Mouse (Mus musculus): ENCODE results near the gene Mfsd12. TPM values are rescaled to one million over a fixed set of nuclear protein-coding genes. Genes with fewer than 3 reads are reported as not detected.
A peak's percentile ranks its signal among the peaks of the same experiment; 100 is the strongest.

Gene Mfsd12
- total and polyA plus RNA-seq, 2 experiments from 2014 or later, result 13.6 to 38.1 TPM

GRCm38 (mm10) chr10:81317273-81317672, 40.0 kb upstream of the Mfsd12 start:
- Histone ChIP-seq H3K27ac (no peak overlapping the region), H3K4me2 (ENCODE audit: low read depth, low read length) (no peak overlapping the region), H3K36me3 (ENCODE audit: insufficient read depth, low read length) (peaks cover 45% of the 10 kb centered on the region), H3K4me1 (ENCODE audit: insufficient read depth, low read length) (peaks cover 11% of the 10 kb centered on the region; the same call in 1 of the 2 replicates), H3K4me3 (ENCODE audit: low read length) (no peak overlapping the region), H3K9ac (replicated peaks; ENCODE audit: low read length) (no peak overlapping the region), H3K27me3 (ENCODE audit: insufficient read depth, low read length) (no peaks in the 10 kb centered on the region), H3K9me3 (ENCODE audit: low read length) (no peaks in the 10 kb centered on the region)
- no peak for TF ChIP-seq CTCF (IDR thresholded peaks at IDR 0.05; ENCODE audit: low read depth)
- 23% methylated on average over 19 of the region's 20 CpGs for WGBS
- ATAC-seq (no peak), DNase-seq (ENCODE audit: low spot score) (no peak)

DNA sequence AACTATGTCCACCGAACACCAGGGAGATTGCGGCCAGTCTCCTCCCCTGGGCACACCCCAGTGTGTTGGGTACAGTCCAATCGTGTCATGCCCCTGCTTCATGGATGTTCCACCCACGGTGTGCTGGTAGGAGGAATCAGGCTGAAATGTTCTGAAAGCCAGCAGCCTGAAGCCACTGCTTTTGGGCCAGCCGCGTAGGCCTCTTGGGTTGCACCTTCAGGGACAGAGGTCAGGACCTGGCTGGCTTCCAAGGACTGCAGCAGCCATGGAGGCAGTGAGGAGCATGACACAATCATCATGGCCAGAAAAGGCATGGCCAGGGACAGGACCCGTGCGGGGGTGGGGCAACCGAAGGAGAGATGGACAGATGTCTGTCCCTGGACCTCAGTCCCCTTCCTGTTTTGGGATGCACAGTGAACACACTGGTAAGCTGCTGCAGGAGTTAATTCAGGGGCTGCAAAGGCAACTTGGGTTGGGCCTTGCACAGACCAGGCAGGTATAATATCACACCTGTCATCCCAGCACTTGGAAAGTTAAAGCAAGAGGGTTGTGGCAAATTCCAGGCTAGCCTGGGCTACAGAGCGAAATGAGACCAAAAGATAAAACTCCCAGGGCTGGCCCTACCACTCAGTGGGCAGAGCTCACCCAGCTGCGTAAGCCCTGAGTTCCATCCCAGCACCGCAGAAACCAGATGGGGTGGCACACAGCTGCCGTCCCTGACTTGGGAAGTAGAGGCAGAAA, 38.5 kb upstream of the Mfsd12 start:
- no peak overlapping the region for H3K27ac ChIP-seq
- H3K4me2 ChIP-seq (ENCODE audit: low read depth, low read length), result peak overlapping the region; percentile 85
- ATAC-seq (no peak), DNase-seq (ENCODE audit: low spot score) (no peak)
- H3K9me3 ChIP-seq (ENCODE audit: low read length), result no peaks in the 10 kb centered on the region
- H3K9ac ChIP-seq (replicated peaks; ENCODE audit: low read length), result no peak overlapping the region
- H3K36me3 ChIP-seq (ENCODE audit: insufficient read depth, low read length), result peaks cover 46% of the 10 kb centered on the region
- 86% methylated on average over 13 of the region's 13 CpGs for WGBS
- H3K27me3 ChIP-seq (ENCODE audit: insufficient read depth, low read length), result no peaks in the 10 kb centered on the region
- TF ChIP-seq CTCF (IDR thresholded peaks at IDR 0.05; ENCODE audit: low read depth), result no peak
- H3K4me3 ChIP-seq (ENCODE audit: low read length), result no peak overlapping the region
- peaks cover 11% of the 10 kb centered on the region; the same call in 1 of the 2 replicates for H3K4me1 ChIP-seq (ENCODE audit: insufficient read depth, low read length)

DNA sequence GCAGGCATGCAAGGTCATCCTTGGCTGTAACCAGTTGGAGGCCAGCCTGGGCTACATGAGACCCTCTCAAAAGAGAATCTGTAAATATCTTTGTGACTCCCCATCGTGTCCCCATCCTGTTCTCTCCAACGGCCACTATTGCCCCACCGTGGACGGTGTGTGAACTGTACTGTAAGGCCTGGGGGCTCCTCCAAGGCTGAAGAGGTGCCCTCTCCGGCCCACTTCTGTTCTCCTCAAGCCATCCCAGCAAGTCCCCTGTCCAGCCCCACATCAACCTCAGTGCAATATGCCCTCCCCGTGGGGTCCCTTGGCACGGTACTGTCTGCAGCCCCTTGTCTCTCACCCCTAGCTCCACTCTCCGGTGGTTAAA, 38.0 kb upstream of the Mfsd12 start:
- H3K27me3 ChIP-seq (ENCODE audit: insufficient read depth, low read length), result no peaks in the 10 kb centered on the region
- peak; percentile 52 for TF ChIP-seq CTCF (IDR thresholded peaks at IDR 0.05; ENCODE audit: low read depth)
- H3K9me3 ChIP-seq (ENCODE audit: low read length), result no peaks in the 10 kb centered on the region
- H3K36me3 ChIP-seq (ENCODE audit: insufficient read depth, low read length), result peaks cover 49% of the 10 kb centered on the region
- peak; percentile 23 for DNase-seq (ENCODE audit: low spot score)
- peaks cover 11% of the 10 kb centered on the region; the same call in 1 of the 2 replicates for H3K4me1 ChIP-seq (ENCODE audit: insufficient read depth, low read length)
- H3K4me2 ChIP-seq (ENCODE audit: low read depth, low read length), result peak overlapping the region; percentile 85
- peak overlapping the region; percentile 48 for H3K9ac ChIP-seq (replicated peaks; ENCODE audit: low read length)
- peak overlapping the region; percentile 97 for H3K4me3 ChIP-seq (ENCODE audit: low read length)
- no peak for ATAC-seq
- H3K27ac ChIP-seq, result peak overlapping the region; percentile 93
- WGBS, result 33% methylated on average over 8 of the region's 8 CpGs

DNA sequence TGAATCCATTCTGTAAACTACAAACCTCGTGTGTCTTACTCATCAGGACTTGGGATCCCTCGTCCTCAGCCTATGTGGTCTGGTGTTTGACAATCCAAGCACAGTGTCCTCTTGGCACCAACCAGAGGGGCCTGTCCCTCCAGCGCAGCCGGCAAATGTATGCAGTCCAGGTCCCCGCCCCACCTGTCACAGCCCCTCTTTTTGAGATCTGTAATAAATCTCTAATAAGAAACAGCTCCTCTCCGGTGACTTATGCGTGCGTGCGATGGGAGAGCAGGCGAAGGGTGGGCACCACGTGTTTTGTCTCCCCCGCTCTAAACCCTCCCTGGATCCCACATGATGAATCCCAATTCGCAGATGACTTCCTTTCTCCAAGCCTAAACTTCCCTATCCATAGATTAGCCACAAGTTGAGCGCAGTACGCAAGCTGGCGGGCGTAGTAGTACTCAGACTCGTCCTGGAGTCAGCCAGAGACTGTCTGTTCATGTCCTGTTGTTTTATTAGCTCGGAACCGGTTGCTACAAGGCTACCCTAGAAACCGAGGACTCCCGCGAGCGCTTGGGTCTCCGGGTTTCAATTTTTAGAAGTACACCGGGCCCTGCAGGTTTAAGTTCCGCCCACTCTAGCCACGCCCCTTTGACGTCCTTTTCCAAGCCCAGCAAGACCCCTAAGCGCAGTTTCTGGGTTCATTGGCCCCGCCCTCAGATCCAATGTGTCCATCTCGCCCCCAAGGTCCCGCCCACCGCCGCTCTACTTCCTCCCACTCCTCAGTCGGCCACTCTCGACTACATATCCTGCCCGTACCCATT, 37.3 kb upstream of the Mfsd12 start:
- peaks cover 49% of the 10 kb centered on the region for H3K36me3 ChIP-seq (ENCODE audit: insufficient read depth, low read length)
- WGBS, result 1% methylated on average over 38 of the region's 38 CpGs

GRCm38 (mm10) chr10:81320550-81321347, 36.5 kb upstream of the Mfsd12 start, which contains the start of gene Cactin:
Gene Cactin (plus strand): TSS chr10:81321103.
- DNase-seq (ENCODE audit: low spot score) (peak; percentile 100), ATAC-seq (peak; percentile 96)
- peak within 1 kb of the TSS; percentile 86 for H3K9ac ChIP-seq (replicated peaks; ENCODE audit: low read length)
- WGBS, result under 1% methylated on average over 68 of the region's 68 CpGs
- H3K9me3 ChIP-seq (ENCODE audit: low read length), result no peaks in the 10 kb centered on the region
- peaks cover 11% of the 10 kb centered on the region; the same call in 1 of the 2 replicates for H3K4me1 ChIP-seq (ENCODE audit: insufficient read depth, low read length)
- peak within 1 kb of the TSS; percentile 85 for H3K4me2 ChIP-seq (ENCODE audit: low read depth, low read length)
- TF ChIP-seq CTCF (IDR thresholded peaks at IDR 0.05; ENCODE audit: low read depth), result peak; percentile 57
- H3K27me3 ChIP-seq (ENCODE audit: insufficient read depth, low read length), result no peaks in the 10 kb centered on the region
- H3K36me3 ChIP-seq (ENCODE audit: insufficient read depth, low read length), result peaks cover 49% of the 10 kb centered on the region
- H3K27ac ChIP-seq, result peak within 1 kb of the TSS; percentile 93
- peak within 1 kb of the TSS; percentile 97 for H3K4me3 ChIP-seq (ENCODE audit: low read length)

More for the DNA sequence above, 37.3 kb upstream of the Mfsd12 start:
- peaks cover 11% of the 10 kb centered on the region; the same call in 1 of the 2 replicates for H3K4me1 ChIP-seq (ENCODE audit: insufficient read depth, low read length)
- no peaks in the 10 kb centered on the region for H3K27me3 ChIP-seq (ENCODE audit: insufficient read depth, low read length)
- H3K9ac ChIP-seq (replicated peaks; ENCODE audit: low read length), result peak overlapping the region; percentile 48
- no peak for TF ChIP-seq CTCF (IDR thresholded peaks at IDR 0.05; ENCODE audit: low read depth)
- H3K27ac ChIP-seq, result peak overlapping the region; percentile 93
- peak overlapping the region; percentile 97 for H3K4me3 ChIP-seq (ENCODE audit: low read length)
- peak overlapping the region; percentile 85 for H3K4me2 ChIP-seq (ENCODE audit: low read depth, low read length)
- peak; percentile 11; the same call in 1 of the 2 replicates for ATAC-seq
- peak; percentile 98 for DNase-seq (ENCODE audit: low spot score)
- H3K9me3 ChIP-seq (ENCODE audit: low read length), result no peaks in the 10 kb centered on the region

GRCm38 (mm10) chr10:81321436-81321835, 35.9 kb upstream of the Mfsd12 start:
- ATAC-seq (no peak), DNase-seq (ENCODE audit: low spot score) (no peak)
- 3% methylated on average over 19 of the region's 20 CpGs for WGBS
- Histone ChIP-seq H3K9me3 (ENCODE audit: low read length) (no peaks in the 10 kb centered on the region), H3K4me2 (ENCODE audit: low read depth, low read length) (peak overlapping the region; percentile 85), H3K36me3 (ENCODE audit: insufficient read depth, low read length) (peaks cover 49% of the 10 kb centered on the region), H3K4me1 (ENCODE audit: insufficient read depth, low read length) (peaks cover 11% of the 10 kb centered on the region; the same call in 1 of the 2 replicates), H3K9ac (replicated peaks; ENCODE audit: low read length) (peak overlapping the region; percentile 86), H3K4me3 (ENCODE audit: low read length) (peak overlapping the region; percentile 97), H3K27ac (peak overlapping the region; percentile 93), H3K27me3 (ENCODE audit: insufficient read depth, low read length) (no peaks in the 10 kb centered on the region)
- no peak for TF ChIP-seq CTCF (IDR thresholded peaks at IDR 0.05; ENCODE audit: low read depth)
